Mouse (Mus musculus) hindbrain, embryonic 13.5 days (tissue): ENCODE data around the gene Adamts12. TPM values are rescaled to one million over a fixed set of nuclear protein-coding genes. Genes with fewer than 3 reads are reported as not detected.
A peak's percentile ranks its signal among the peaks of the same experiment; 100 is the strongest.

Experiments
- ATAC-seq: fragments of 200-750 bp; cut with Nextera tagmentation; 2 replicates; pipeline ENCODE4 v1.8.0; 2017; ENCODE audit warnings: moderate TSS enrichment; ENCODE audit not compliant: low FRiP score
- H3K27ac ChIP-seq: fragments of 300-500 bp; sonication (generic); 2 replicates; pipeline ENCODE4 v1.5.1; 2015; ENCODE audit warnings: inconsistent platforms, mild to moderate bottlenecking, moderate library complexity
- H3K27me3 ChIP-seq: fragments of 300-500 bp; sonication (generic); 2 replicates; pipeline ENCODE4 v1.6.1; 2015; ENCODE audit warnings: mild to moderate bottlenecking, inconsistent platforms
- H3K36me3 ChIP-seq: fragments of 300-500 bp; sonication (generic); 2 replicates; pipeline ENCODE4 v1.6.1; 2015; ENCODE audit warnings: mild to moderate bottlenecking, inconsistent platforms
- H3K4me1 ChIP-seq: fragments of 300-500 bp; sonication (generic); replicated peaks from 2 replicates; pipeline ENCODE4 v1.6.1; 2015; ENCODE audit warnings: inconsistent platforms
- H3K4me2 ChIP-seq: fragments of 300-500 bp; sonication (generic); 2 replicates; pipeline ENCODE4 v1.6.1; 2015; ENCODE audit warnings: inconsistent platforms, mild to moderate bottlenecking, moderate library complexity
- H3K4me3 ChIP-seq: fragments of 300-500 bp; sonication (generic); 2 replicates; pipeline ENCODE4 v1.5.1; 2015; ENCODE audit warnings: mild to moderate bottlenecking, inconsistent platforms
- H3K9ac ChIP-seq: fragments of 300-500 bp; sonication (generic); 2 replicates; pipeline ENCODE4 v1.6.1; 2015; ENCODE audit warnings: mild to moderate bottlenecking, inconsistent platforms
- H3K9me3 ChIP-seq: fragments of 300-500 bp; sonication (generic); 2 replicates; pipeline ENCODE4 v1.6.1; 2016; ENCODE audit warnings: inconsistent platforms
- WGBS: fragments of 180-500 bp; shearing (Covaris S2); methylation state at CpG from one replicate; pipeline ENCODE4 v1.1.7; 2015; 5-methylcytosine and 5-hydroxymethylcytosine counted together
- polyA plus RNA-seq: library from polyadenylated mRNA; unstranded; fragments of >200 nt; fragmentation: Nextera tagmentation; extraction: Ambion mirVana; gene quantifications from 2 replicates; pipeline ENCODE4 v1.2.1, GENCODE M21; 2015

The Adamts12 gene
- polyA plus RNA-seq, 1 experiment from 2014 or later = 2.1 TPM

GRCm38 (mm10) chr15:11279273-11280080 lies 214.9 kb downstream of the Adamts12 start:
- WGBS = 95% methylated on average over 6 of the region's 6 CpGs
- no peaks in the 10 kb centered on the region for H3K36me3 ChIP-seq

DNA sequence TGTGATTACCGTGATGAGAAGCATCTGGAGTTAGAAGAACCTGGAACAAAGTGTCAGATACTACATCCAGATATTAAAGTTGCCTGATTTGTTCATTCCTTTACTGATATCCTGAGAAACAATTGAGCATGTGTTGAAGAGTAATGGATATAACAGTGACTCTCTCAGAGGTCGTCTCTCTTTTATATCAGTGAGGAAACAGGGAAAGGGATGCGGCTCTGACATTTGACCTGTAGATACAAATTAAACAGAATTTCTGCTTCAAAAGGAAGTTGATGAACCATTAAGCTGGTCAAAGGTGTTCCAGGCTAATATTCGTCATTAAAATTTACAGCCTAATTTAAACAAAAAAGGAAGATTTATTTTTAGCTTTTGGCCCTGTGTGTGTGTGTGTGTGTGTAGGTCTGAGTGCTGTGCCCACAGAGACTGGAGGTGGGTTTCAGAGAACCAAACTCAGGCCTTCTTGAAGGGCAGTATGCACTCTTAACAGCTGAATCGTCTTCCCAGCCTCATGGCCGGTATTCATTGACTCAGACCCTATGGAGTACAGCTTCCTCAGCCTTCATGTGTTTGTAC lies 216.2 kb downstream of the Adamts12 start:
- H3K4me2 ChIP-seq = no peak overlapping the region
- no peaks in the 10 kb centered on the region for H3K4me1 ChIP-seq
- ATAC-seq = no peak
- no peaks in the 10 kb centered on the region for H3K27me3 ChIP-seq
- H3K27ac ChIP-seq = no peak overlapping the region
- H3K4me3 ChIP-seq = no peak overlapping the region
- H3K36me3 ChIP-seq = no peaks in the 10 kb centered on the region
- 84% methylated on average over 6 of the region's 6 CpGs for WGBS
- no peaks in the 10 kb centered on the region for H3K9me3 ChIP-seq
- no peak overlapping the region for H3K9ac ChIP-seq

More at GRCm38 (mm10) chr15:11279273-11280080, 214.9 kb downstream of the Adamts12 start:
- no peaks in the 10 kb centered on the region for H3K9me3 ChIP-seq
- ATAC-seq = no peak
- no peaks in the 10 kb centered on the region for H3K4me1 ChIP-seq
- H3K27me3 ChIP-seq = no peaks in the 10 kb centered on the region
- no peak overlapping the region for H3K9ac ChIP-seq
- no peak overlapping the region for H3K4me3 ChIP-seq
- H3K4me2 ChIP-seq = no peak overlapping the region
- no peak overlapping the region for H3K27ac ChIP-seq

- no peak overlapping the region for H3K27ac ChIP-seq
- no peak overlapping the region for H3K4me3 ChIP-seq
- no peak overlapping the region for H3K4me2 ChIP-seq
- no peak overlapping the region for H3K9ac ChIP-seq
- no peak for ATAC-seq
- no peaks in the 10 kb centered on the region for H3K27me3 ChIP-seq
- no peaks in the 10 kb centered on the region for H3K4me1 ChIP-seq
- H3K36me3 ChIP-seq = no peaks in the 10 kb centered on the region
- H3K9me3 ChIP-seq = no peaks in the 10 kb centered on the region
These were observed 218.6 kb downstream of the Adamts12 start for GRCm38 (mm10) chr15:11283171-11283570.

DNA sequence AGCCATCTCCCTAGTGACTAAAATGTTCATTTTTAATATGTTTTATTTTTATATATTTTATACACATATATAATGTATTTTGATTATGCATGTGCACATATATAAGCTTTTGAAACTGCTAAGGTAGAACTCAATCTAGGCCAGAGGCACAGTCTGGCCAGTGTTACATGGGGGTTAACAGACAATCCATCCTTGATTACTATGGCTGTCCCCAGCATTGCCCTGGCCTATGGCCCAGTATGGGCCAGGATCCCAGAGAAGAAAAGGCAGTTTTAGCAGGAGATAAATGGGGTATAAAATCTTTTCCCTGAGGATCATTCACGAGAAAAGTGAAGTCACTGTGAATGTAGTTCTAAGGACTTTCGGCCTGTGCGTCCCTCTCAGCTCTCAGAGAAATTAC lies 223.2 kb downstream of the Adamts12 start:
- Histone ChIP-seq H3K36me3 (no peaks in the 10 kb centered on the region), H3K4me2 (no peak overlapping the region), H3K4me3 (no peak overlapping the region), H3K27ac (no peak overlapping the region), H3K9ac (no peak overlapping the region), H3K4me1 (no peaks in the 10 kb centered on the region), H3K9me3 (no peaks in the 10 kb centered on the region), H3K27me3 (no peaks in the 10 kb centered on the region)
- WGBS = 77% methylated on average over 3 of the region's 3 CpGs
- ATAC-seq = no peak

DNA sequence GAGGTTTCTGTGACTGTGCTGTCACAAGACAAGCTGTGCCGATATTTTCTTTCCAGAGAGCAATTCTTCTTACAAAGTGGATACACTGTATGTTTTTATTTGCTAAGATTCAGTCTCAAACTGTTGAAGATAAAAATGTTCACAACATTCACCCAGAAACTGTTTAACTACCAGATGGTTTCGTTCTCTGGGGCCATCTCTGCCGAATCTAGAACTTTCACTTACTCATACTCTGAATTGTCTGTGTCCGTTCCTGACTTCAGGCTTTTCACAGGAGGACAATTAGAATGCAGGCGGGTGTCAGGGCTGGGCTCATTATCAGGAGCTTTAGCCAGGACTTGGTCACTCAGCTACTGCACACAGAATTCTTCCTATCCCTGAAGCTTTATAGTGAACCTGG lies 227.7 kb downstream of the Adamts12 start:
- Histone ChIP-seq H3K4me2 (no peak overlapping the region), H3K4me1 (0 out of 2 replicates have a peak, but pooled peaks cover 5% of the 10 kb centered on the region), H3K4me3 (no peak overlapping the region), H3K9me3 (no peaks in the 10 kb centered on the region), H3K27ac (no peak overlapping the region), H3K9ac (no peak overlapping the region), H3K36me3 (no peaks in the 10 kb centered on the region), H3K27me3 (no peaks in the 10 kb centered on the region)
- 80% methylated on average over 5 of the region's 5 CpGs for WGBS
- no peak for ATAC-seq

GRCm38 (mm10) chr15:11295016-11295415 lies 230.4 kb downstream of the Adamts12 start:
- no peaks in the 10 kb centered on the region for H3K9me3 ChIP-seq
- no peaks in the 10 kb centered on the region for H3K27me3 ChIP-seq
- 66% methylated on average over 6 of the region's 6 CpGs for WGBS
- H3K4me3 ChIP-seq = no peak overlapping the region
- ATAC-seq = no peak
- H3K27ac ChIP-seq = no peak overlapping the region
- H3K9ac ChIP-seq = no peak overlapping the region
- 0 out of 2 replicates have a peak, but pooled peaks cover 5% of the 10 kb centered on the region for H3K4me1 ChIP-seq
- no peaks in the 10 kb centered on the region for H3K36me3 ChIP-seq
- no peak overlapping the region for H3K4me2 ChIP-seq

DNA sequence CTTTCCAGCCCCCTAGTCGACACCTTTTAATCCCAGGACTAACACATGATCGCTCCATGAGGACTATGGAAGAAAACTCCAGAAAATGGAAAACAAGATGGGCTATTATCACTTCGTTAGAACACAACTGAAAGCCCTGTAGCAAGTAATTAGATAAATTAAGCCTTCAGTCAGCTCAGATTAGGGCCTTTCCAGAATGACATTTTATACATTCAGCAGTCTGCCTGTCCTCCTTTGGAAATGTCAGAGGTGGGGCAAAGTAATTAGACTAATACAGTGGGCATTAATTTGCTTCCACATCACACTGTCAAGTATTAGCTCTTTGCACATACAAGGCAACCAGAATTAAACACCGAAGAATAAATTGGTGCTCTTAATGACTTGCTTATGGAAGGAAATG lies 233.4 kb downstream of the Adamts12 start:
- Histone ChIP-seq H3K27me3 (no peaks in the 10 kb centered on the region), H3K4me3 (no peak overlapping the region), H3K4me1 (0 out of 2 replicates have a peak, but pooled peaks cover 5% of the 10 kb centered on the region), H3K36me3 (no peaks in the 10 kb centered on the region), H3K27ac (no peak overlapping the region), H3K9ac (no peak overlapping the region), H3K9me3 (no peaks in the 10 kb centered on the region), H3K4me2 (no peak overlapping the region)
- 81% methylated on average over 4 of the region's 4 CpGs for WGBS
- ATAC-seq = no peak

DNA sequence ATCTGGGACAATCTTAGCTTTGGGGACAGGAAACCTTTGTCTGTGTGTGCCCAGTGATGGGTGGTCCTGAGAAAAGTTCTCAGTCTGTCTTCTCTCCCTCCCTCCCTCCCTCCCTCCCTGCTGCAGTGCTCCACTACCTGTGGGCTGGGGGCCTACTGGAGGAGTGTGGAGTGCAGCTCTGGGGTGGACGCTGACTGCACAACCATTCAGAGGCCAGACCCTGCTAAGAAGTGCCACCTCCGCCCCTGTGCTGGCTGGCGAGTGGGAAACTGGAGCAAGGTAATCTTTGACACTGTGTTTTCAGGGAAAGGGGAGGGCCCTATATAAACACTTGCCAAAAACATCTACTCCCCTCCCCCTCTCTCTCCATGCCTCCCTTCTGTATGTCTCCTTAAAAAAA lies 252.5 kb downstream of the Adamts12 start:
- Histone ChIP-seq H3K27me3 (no peaks in the 10 kb centered on the region), H3K4me2 (no peak overlapping the region), H3K4me3 (no peak overlapping the region), H3K9me3 (no peaks in the 10 kb centered on the region), H3K9ac (no peak overlapping the region), H3K27ac (no peak overlapping the region), H3K4me1 (no peaks in the 10 kb centered on the region), H3K36me3 (no peaks in the 10 kb centered on the region)
- WGBS = 72% methylated on average over 3 of the region's 3 CpGs
- no peak for ATAC-seq

DNA sequence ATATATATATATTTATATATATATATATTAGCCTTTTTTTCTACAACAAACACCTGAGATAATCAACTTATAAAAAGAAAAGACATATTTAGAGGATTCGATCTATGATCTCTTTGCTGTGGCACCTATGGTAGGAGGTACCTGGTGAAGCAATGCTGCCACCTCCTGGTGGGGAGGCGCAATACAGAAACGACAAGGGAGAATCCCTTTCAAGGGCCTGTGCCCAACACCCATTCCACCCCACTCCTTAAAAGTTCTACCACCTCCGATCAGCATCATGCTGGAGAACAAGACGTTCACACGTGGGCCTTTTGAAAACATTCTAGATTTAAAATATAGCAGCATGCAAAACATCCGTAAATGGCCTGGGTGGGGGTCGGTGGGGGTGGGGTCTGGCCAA lies 255.9 kb downstream of the Adamts12 start:
- ATAC-seq = peak; percentile 73
- no peak overlapping the region for H3K27ac ChIP-seq
- H3K27me3 ChIP-seq = no peaks in the 10 kb centered on the region
- H3K4me2 ChIP-seq = no peak overlapping the region
- H3K36me3 ChIP-seq = no peaks in the 10 kb centered on the region
- H3K4me1 ChIP-seq = no peaks in the 10 kb centered on the region
- 31% methylated on average over 8 of the region's 8 CpGs for WGBS
- no peaks in the 10 kb centered on the region for H3K9me3 ChIP-seq
- no peak overlapping the region for H3K4me3 ChIP-seq
- H3K9ac ChIP-seq = no peak overlapping the region

DNA sequence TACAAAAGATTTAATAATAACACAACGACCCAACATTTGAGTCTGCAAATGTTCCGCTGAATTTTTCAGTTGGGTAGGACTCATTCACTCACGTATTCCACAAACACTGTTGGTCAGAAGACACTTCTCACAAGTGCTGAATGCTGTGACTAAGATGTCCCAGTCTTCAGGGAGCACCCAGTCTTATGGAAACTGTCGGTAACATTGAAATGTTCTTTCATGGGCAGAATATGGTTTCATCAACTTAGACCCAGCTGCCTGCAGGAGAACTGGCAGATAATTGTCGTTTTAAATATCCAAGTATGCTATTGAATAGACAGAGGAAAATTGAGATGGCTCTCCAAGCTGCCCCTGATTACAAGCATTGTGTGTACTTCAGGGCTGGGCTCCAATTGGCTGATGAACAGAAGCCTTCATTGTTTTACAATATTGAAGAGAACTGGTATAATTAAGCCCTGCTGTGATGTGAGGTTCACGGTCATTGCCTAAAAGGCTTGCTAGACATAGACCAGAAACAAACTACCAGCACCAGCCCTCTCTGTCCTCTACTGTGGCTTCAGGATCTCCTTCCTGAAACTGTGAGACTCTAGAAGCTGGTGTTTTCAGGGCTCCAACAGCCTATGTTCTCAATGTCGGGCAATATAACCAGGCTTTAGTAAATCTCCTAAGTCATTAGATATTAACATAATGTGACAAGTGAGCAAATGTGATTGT lies 275.0 kb downstream of the Adamts12 start:
- Histone ChIP-seq H3K36me3 (no peaks in the 10 kb centered on the region), H3K4me1 (no peaks in the 10 kb centered on the region), H3K9ac (no peak overlapping the region), H3K27me3 (no peaks in the 10 kb centered on the region), H3K27ac (no peak overlapping the region), H3K4me3 (no peak overlapping the region), H3K4me2 (no peak overlapping the region), H3K9me3 (no peaks in the 10 kb centered on the region)
- no peak for ATAC-seq
- 78% methylated on average over 7 of the region's 7 CpGs for WGBS

GRCm38 (mm10) chr15:11355865-11356264 lies 291.3 kb downstream of the Adamts12 start:
- WGBS = 41% methylated on average over 3 of the region's 3 CpGs
- no peaks in the 10 kb centered on the region for H3K36me3 ChIP-seq
- H3K27ac ChIP-seq = no peak overlapping the region
- H3K9ac ChIP-seq = no peak overlapping the region
- H3K4me1 ChIP-seq = no peaks in the 10 kb centered on the region
- no peak overlapping the region for H3K4me3 ChIP-seq
- ATAC-seq = no peak
- no peak overlapping the region for H3K4me2 ChIP-seq
- no peaks in the 10 kb centered on the region for H3K27me3 ChIP-seq
- no peaks in the 10 kb centered on the region for H3K9me3 ChIP-seq

- WGBS = 98% methylated on average over 2 of the region's 2 CpGs
- Histone ChIP-seq H3K27me3 (no peaks in the 10 kb centered on the region), H3K27ac (no peak overlapping the region), H3K9me3 (no peaks in the 10 kb centered on the region), H3K4me2 (no peak overlapping the region), H3K4me3 (no peak overlapping the region), H3K36me3 (no peaks in the 10 kb centered on the region), H3K4me1 (no peaks in the 10 kb centered on the region), H3K9ac (no peak overlapping the region)
- ATAC-seq = no peak
These were observed 292.9 kb downstream of the Adamts12 start for GRCm38 (mm10) chr15:11357501-11357900.
